Mouse (Mus musculus): ENCODE measurements around the gene Fam186b.

Fam186b gene

DNA sequence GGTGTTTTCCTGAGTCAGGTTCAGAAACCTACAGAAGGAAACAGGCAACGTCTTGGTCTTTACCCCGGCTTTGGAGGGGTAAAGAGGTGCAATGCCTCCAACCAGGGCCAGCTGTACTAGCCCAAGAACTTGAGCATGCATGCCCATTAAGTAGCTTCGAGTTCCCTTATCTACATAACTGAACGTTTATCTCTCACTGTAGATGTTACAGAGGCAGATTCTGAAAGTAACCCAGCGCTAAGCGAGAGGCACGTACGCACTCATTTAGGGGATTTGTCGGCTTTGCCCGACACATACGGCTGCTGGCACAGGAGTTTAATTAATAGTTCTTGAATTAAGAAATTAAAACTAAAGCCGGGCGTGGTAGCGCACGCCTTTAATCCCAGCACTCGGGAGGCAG is 1.4 kb downstream of the Fam186b start:
- H3K27me3 ChIP-seq (ENCODE audit: insufficient read depth, low read length): peaks cover 2% of the 10 kb centered on the region
- H3K36me3 ChIP-seq (ENCODE audit: insufficient read depth, low read length): peaks cover 6% of the 10 kb centered on the region; the same call in 1 of the 2 replicates
- peak overlapping the region; percentile 86 for H3K4me3 ChIP-seq (replicated peaks; ENCODE audit: low read length)
- H3K9me3 ChIP-seq (ENCODE audit: low read length): no peaks in the 10 kb centered on the region
- TF ChIP-seq POU5F1 (IDR thresholded peaks at IDR 0.05; ENCODE audit: borderline replicate concordance, low read length) (no peak), NANOG (IDR thresholded peaks at IDR 0.05; ENCODE audit: borderline replicate concordance, low read length) (no peak), CTCF (conservative IDR thresholded peaks at IDR 0.05; ENCODE audit: low read length) (no peak)
- peaks cover 34% of the 10 kb centered on the region for H3K4me1 ChIP-seq (replicated peaks; ENCODE audit: low read depth, low read length)

DNA sequence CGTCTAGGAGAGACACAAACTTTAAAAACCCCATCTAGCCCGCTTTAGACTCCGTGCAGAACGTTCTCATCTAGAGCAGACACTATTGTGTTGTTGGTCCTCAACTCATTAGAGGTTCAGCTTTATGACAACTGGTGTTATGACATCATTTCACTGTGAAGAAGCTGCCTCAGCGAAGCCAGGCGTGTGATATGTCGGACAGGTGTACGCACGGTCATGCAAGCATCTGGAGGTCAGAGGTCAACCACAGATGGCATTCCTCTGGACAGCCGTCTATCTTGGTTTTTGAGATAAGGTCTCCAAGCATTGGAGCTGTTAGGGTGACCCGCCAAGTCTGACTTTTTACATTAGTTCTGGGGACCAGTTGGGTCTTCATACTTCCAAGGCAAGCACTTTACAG is 5.1 kb downstream of the Fam186b start:
- Histone ChIP-seq H3K4me1 (replicated peaks; ENCODE audit: low read depth, low read length) (peaks cover 19% of the 10 kb centered on the region), H3K36me3 (ENCODE audit: insufficient read depth, low read length) (no peaks in the 10 kb centered on the region), H3K9me3 (ENCODE audit: low read length) (no peaks in the 10 kb centered on the region), H3K4me3 (replicated peaks; ENCODE audit: low read length) (no peak overlapping the region), H3K27me3 (ENCODE audit: insufficient read depth, low read length) (peaks cover 2% of the 10 kb centered on the region)
- TF ChIP-seq CTCF (conservative IDR thresholded peaks at IDR 0.05; ENCODE audit: low read length) (no peak), POU5F1 (IDR thresholded peaks at IDR 0.05; ENCODE audit: borderline replicate concordance, low read length) (no peak), NANOG (IDR thresholded peaks at IDR 0.05; ENCODE audit: borderline replicate concordance, low read length) (no peak)

DNA sequence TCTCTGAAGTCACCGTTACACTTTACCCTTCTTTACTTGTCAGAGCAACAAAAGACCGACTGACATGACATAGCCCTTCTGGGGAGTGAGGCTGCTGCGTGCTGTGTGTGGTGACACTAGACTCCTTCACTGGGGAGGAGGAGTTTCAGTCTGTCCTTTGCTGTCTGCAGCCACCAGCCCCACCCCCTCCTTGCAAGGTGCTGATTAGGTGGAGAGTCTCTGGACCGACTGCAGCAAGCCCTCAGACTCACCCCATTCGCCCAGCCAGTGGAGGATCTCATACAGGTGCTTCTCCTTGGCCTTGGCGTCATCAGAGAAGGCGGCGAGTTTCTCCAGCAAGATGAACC is 10.5 kb downstream of the Fam186b start:
- Histone ChIP-seq H3K9me3 (ENCODE audit: low read length) (no peaks in the 10 kb centered on the region), H3K4me1 (replicated peaks; ENCODE audit: low read depth, low read length) (peaks cover 22% of the 10 kb centered on the region), H3K36me3 (ENCODE audit: insufficient read depth, low read length) (no peaks in the 10 kb centered on the region), H3K4me3 (replicated peaks; ENCODE audit: low read length) (no peak overlapping the region), H3K27me3 (ENCODE audit: insufficient read depth, low read length) (peaks cover 12% of the 10 kb centered on the region)
- TF ChIP-seq NANOG (IDR thresholded peaks at IDR 0.05; ENCODE audit: borderline replicate concordance, low read length): no peak
- no peak for TF ChIP-seq CTCF (conservative IDR thresholded peaks at IDR 0.05; ENCODE audit: low read length)
- no peak for TF ChIP-seq POU5F1 (IDR thresholded peaks at IDR 0.05; ENCODE audit: borderline replicate concordance, low read length)

DNA sequence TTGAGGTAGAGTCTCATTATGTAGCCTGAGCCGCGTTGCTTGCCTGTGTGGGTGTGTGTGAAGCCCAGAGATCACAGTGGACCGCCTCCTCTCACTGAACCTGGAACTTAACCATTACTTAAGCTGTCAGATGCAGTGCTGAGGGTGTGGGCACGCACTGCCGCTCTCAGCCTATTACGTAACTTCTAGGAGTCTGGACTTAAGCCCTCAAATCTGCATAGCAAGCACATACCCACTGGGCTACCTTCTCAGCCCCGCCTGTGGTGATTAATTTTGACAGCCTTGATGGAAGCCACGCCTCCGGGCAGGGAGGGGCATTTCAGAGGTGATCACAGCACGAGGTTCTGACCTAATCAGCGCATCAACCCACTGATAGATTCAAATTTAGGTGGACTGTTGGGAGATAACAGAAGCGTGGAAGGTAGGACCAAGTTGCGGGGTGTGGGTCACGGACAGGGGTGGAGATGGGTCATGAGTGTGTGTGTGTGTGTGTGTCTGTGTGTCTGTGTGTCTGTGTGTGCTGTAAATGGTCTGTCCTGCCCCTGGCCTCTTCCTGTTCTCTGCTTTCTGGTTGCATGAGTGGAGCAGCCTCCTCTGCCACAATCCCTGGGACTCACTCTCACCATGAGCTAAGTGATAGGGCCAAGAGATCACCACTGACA is 11.0 kb downstream of the Fam186b start:
- TF ChIP-seq POU5F1 (IDR thresholded peaks at IDR 0.05; ENCODE audit: borderline replicate concordance, low read length): no peak
- TF ChIP-seq CTCF (conservative IDR thresholded peaks at IDR 0.05; ENCODE audit: low read length): no peak
- TF ChIP-seq NANOG (IDR thresholded peaks at IDR 0.05; ENCODE audit: borderline replicate concordance, low read length): no peak
- Histone ChIP-seq H3K9me3 (ENCODE audit: low read length) (no peaks in the 10 kb centered on the region), H3K4me3 (replicated peaks; ENCODE audit: low read length) (no peak overlapping the region), H3K27me3 (ENCODE audit: insufficient read depth, low read length) (peaks cover 16% of the 10 kb centered on the region), H3K4me1 (replicated peaks; ENCODE audit: low read depth, low read length) (peaks cover 22% of the 10 kb centered on the region), H3K36me3 (ENCODE audit: insufficient read depth, low read length) (no peaks in the 10 kb centered on the region)

DNA sequence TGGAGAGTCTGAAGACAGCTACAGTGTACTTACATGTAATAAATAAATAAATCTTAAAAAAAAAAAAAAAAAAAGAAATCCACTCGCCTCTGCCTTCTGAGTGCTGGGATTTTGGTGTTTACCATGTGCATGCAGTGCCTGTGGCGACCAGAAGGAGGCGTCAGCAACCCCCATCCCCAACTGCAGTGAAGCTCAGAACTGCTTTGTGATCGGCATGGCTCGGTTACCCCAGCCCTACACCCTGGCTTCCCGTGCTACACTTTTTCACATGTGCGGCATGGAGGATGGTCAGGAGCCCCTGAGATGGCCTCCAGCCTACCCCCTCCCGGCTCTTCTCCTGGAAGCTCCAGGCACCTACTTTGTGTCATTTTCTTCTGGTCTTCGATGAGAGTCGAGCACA is 12.2 kb downstream of the Fam186b start:
- no peak overlapping the region for H3K4me3 ChIP-seq (replicated peaks; ENCODE audit: low read length)
- TF ChIP-seq CTCF (conservative IDR thresholded peaks at IDR 0.05; ENCODE audit: low read length) (peak; percentile 65), POU5F1 (IDR thresholded peaks at IDR 0.05; ENCODE audit: borderline replicate concordance, low read length) (no peak)
- H3K4me1 ChIP-seq (replicated peaks; ENCODE audit: low read depth, low read length): peaks cover 22% of the 10 kb centered on the region
- H3K9me3 ChIP-seq (ENCODE audit: low read length): peaks cover 8% of the 10 kb centered on the region
- H3K27me3 ChIP-seq (ENCODE audit: insufficient read depth, low read length): peaks cover 16% of the 10 kb centered on the region
- H3K36me3 ChIP-seq (ENCODE audit: insufficient read depth, low read length): no peaks in the 10 kb centered on the region

DNA sequence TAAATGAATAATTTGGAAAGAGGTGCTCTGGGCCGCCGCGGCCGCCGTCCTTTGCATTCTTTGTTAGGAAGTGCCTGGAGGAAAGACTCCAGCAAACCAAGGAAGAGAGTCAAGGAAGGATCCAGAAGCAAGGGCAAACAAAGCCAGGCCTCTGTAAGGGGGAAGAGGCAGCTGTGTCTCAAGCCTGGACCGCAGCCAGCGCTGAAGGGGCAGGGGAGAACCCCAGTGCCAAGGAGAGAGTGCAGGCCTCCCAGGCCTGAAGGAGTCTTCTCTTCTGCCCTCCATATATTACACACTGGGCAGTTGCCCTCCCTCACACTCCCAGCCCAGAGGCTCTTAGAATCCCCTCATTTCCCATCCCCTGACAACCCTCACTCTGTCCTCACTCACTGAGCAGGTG is 17.4 kb downstream of the Fam186b start:
- Histone ChIP-seq H3K36me3 (ENCODE audit: insufficient read depth, low read length) (0 out of 2 replicates have a peak, but pooled peaks cover 2% of the 10 kb centered on the region), H3K4me1 (replicated peaks; ENCODE audit: low read depth, low read length) (no peaks in the 10 kb centered on the region; the same call in none of the 2 replicates), H3K4me3 (replicated peaks; ENCODE audit: low read length) (no peak overlapping the region), H3K9me3 (ENCODE audit: low read length) (peaks cover 43% of the 10 kb centered on the region), H3K27me3 (ENCODE audit: insufficient read depth, low read length) (peaks cover 12% of the 10 kb centered on the region; the same call in 1 of the 2 replicates)
- TF ChIP-seq POU5F1 (IDR thresholded peaks at IDR 0.05; ENCODE audit: borderline replicate concordance, low read length) (no peak), CTCF (conservative IDR thresholded peaks at IDR 0.05; ENCODE audit: low read length) (no peak), NANOG (IDR thresholded peaks at IDR 0.05; ENCODE audit: borderline replicate concordance, low read length) (no peak)

DNA sequence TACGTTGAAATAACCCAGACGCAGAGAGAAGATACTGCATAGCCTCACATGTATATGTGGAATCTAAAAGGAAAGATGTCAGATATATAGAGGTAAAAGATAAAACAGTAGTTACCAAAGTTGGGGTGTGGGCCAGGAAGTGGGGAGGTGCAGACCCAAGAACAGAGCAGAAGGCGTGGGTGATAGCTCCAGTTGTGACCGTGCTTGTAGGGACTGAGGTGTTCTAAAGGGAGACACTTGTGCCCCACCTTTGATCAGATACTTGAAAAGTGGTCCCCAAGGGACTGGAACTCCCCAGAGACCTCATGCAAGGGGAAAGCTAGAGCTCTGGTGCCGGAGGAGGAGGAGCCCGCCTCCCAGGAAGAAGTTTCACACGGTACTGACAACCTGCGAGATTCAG is 19.6 kb downstream of the Fam186b start:
- Histone ChIP-seq H3K36me3 (ENCODE audit: insufficient read depth, low read length) (0 out of 2 replicates have a peak, but pooled peaks cover 2% of the 10 kb centered on the region), H3K4me1 (replicated peaks; ENCODE audit: low read depth, low read length) (peaks cover 8% of the 10 kb centered on the region), H3K4me3 (replicated peaks; ENCODE audit: low read length) (no peak overlapping the region), H3K27me3 (ENCODE audit: insufficient read depth, low read length) (peaks cover 12% of the 10 kb centered on the region; the same call in 1 of the 2 replicates), H3K9me3 (ENCODE audit: low read length) (peaks cover 43% of the 10 kb centered on the region)
- no peak for TF ChIP-seq CTCF (conservative IDR thresholded peaks at IDR 0.05; ENCODE audit: low read length)
- TF ChIP-seq POU5F1 (IDR thresholded peaks at IDR 0.05; ENCODE audit: borderline replicate concordance, low read length): no peak
- no peak for TF ChIP-seq NANOG (IDR thresholded peaks at IDR 0.05; ENCODE audit: borderline replicate concordance, low read length)

DNA sequence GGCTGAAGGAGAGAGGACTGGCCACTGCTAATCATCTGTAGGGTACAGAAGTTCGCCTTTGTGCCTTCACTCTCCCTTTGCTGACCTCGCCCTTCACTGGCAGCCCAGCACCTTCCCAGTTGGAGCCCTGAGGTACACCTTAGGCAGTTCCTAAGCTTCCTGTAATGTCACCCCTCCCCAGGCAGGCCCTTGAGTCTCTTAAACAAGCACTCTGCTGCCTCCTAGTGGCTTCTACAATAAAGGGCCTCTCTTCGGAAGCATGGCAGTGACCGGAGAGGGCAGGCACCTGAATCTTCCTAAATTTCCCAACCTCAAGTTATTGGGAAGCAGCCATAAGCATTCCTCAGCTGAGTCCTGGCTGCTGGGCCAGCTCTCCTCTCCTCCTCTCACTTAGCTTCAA is 30.0 kb downstream of the Fam186b start:
- no peaks in the 10 kb centered on the region for H3K9me3 ChIP-seq (ENCODE audit: low read length)

DNA sequence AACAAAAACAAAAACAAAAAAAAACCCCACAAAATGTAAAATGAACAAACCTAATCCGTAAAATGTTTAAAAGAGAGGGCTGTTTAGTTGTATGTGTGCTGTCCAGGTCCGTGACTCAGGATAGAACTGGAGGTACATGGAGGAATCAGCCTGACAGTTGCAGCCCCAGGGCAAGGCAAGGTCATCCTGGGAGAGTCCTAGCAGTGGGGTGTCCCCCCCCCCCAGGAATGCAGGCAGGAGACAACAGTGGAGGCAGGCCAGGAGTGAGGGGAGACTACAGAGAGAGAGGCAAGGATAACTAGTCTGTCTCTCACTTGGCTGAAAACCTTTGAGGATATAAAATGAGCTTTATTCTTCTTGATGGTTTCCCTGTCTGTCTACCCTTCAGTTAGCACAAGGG is 31.3 kb downstream of the Fam186b start:
- H3K36me3 ChIP-seq (ENCODE audit: insufficient read depth, low read length): no peaks in the 10 kb centered on the region
- H3K27me3 ChIP-seq (ENCODE audit: insufficient read depth, low read length): no peaks in the 10 kb centered on the region
- peaks cover 58% of the 10 kb centered on the region for H3K4me1 ChIP-seq (replicated peaks; ENCODE audit: low read depth, low read length)
- TF ChIP-seq POU5F1 (IDR thresholded peaks at IDR 0.05; ENCODE audit: borderline replicate concordance, low read length) (no peak), CTCF (conservative IDR thresholded peaks at IDR 0.05; ENCODE audit: low read length) (no peak), NANOG (IDR thresholded peaks at IDR 0.05; ENCODE audit: borderline replicate concordance, low read length) (no peak)
- no peaks in the 10 kb centered on the region for H3K9me3 ChIP-seq (ENCODE audit: low read length)
- H3K4me3 ChIP-seq (replicated peaks; ENCODE audit: low read length): 0 out of 2 replicates have a peak overlapping the region, but pooled peaks have one; percentile 26

More for the DNA sequence above, 30.0 kb downstream of the Fam186b start:
- H3K4me3 ChIP-seq (replicated peaks; ENCODE audit: low read length): no peak overlapping the region
- TF ChIP-seq CTCF (conservative IDR thresholded peaks at IDR 0.05; ENCODE audit: low read length): peak; percentile 78
- no peak for TF ChIP-seq NANOG (IDR thresholded peaks at IDR 0.05; ENCODE audit: borderline replicate concordance, low read length)
- H3K4me1 ChIP-seq (replicated peaks; ENCODE audit: low read depth, low read length): peaks cover 49% of the 10 kb centered on the region
- H3K27me3 ChIP-seq (ENCODE audit: insufficient read depth, low read length): no peaks in the 10 kb centered on the region
- H3K36me3 ChIP-seq (ENCODE audit: insufficient read depth, low read length): no peaks in the 10 kb centered on the region
